Mouse (Mus musculus) MEL (cell line): Measurements from ENCODE around the gene Tmem80. TPM values are rescaled to one million over a fixed set of nuclear protein-coding genes. Genes with fewer than 3 reads are reported as not detected.

Source experiments
- DNase-seq: peaks from one replicate; pipeline ENCODE4 v3.0.0; 2011; ENCODE audit warnings: low read depth, low spot score
- H3K27ac ChIP-seq: 2 replicates; pipeline ENCODE4 v1.5.1; 2012; ENCODE audit warnings: low read depth, mild to moderate bottlenecking, control low read depth, low read length, moderate library complexity; ENCODE audit not compliant: control insufficient read depth
- H3K27me3 ChIP-seq, 2 experiments: fragments of 150-350 bp in 1 of 2; sonication (generic) in 1 of 2; 2 replicates each; pipeline ENCODE4 v1.6.1; 2012; ENCODE audit warnings: low read length in 2 of 2, mild to moderate bottlenecking in 2 of 2, improper control_type of control experiment in 1 of 2, moderate library complexity in 1 of 2; ENCODE audit not compliant: insufficient read depth in 2 of 2, control insufficient read depth in 1 of 2
- H3K36me3 ChIP-seq, 2 experiments: 2 replicates each; pipeline ENCODE4 v1.6.1; 2012 to 2014; ENCODE audit warnings: low read length in 2 of 2, improper control_type of control experiment in 1 of 2, inconsistent platforms in 1 of 2, mild to moderate bottlenecking in 1 of 2; ENCODE audit not compliant: insufficient read depth in 2 of 2, control insufficient read depth in 1 of 2
- H3K4me1 ChIP-seq, 2 experiments: fragments of 150-350 bp in 1 of 2; sonication (generic) in 1 of 2; 2 replicates each; pipeline ENCODE4 v1.6.1; 2012; ENCODE audit warnings: low read length in 2 of 2, improper control_type of control experiment in 1 of 2, mild to moderate bottlenecking in 1 of 2; ENCODE audit not compliant: insufficient read depth in 2 of 2, control insufficient read depth in 1 of 2
- H3K4me3 ChIP-seq, 2 experiments: fragments of 150-350 bp in 1 of 2; sonication (generic) in 1 of 2; 2 replicates each; pipeline ENCODE4 v1.5.1; 2012; ENCODE audit warnings: low read depth in 2 of 2, low read length in 2 of 2, mild to moderate bottlenecking in 2 of 2, moderate library complexity in 2 of 2, control low read depth in 1 of 2, improper control_type of control experiment in 1 of 2; ENCODE audit not compliant: control insufficient read depth in 1 of 2, insufficient read depth in 1 of 2
- H3K79me2 ChIP-seq: 2 replicates; pipeline ENCODE4 v1.6.1; 2012; ENCODE audit warnings: mild to moderate bottlenecking, low read length, moderate library complexity; ENCODE audit not compliant: control insufficient read depth, poor library complexity, insufficient read depth
- H3K9ac ChIP-seq: 2 replicates; pipeline ENCODE4 v1.6.1; 2012; ENCODE audit warnings: low read depth, mild to moderate bottlenecking, control low read depth, low read length, moderate library complexity; ENCODE audit not compliant: control insufficient read depth, poor library complexity, severe bottlenecking
- H3K9me3 ChIP-seq: fragments of 150-350 bp; sonication (generic); replicated peaks from 2 replicates; pipeline ENCODE4 v1.6.1; 2012; ENCODE audit warnings: mild to moderate bottlenecking, low read length, improper control_type of control experiment, moderate library complexity; ENCODE audit not compliant: insufficient read depth
- BHLHE40 ChIP-seq: IDR thresholded peaks from 2 replicates; pipeline ENCODE4 v1.6.1; 2012; ENCODE audit warnings: low read depth, mild to moderate bottlenecking, inconsistent platforms, low read length, improper control_type of control experiment, borderline replicate concordance
- CHD1 ChIP-seq: IDR thresholded peaks from 2 replicates; pipeline ENCODE4 v1.6.1; 2012; ENCODE audit warnings: low read depth, mild to moderate bottlenecking, inconsistent platforms, low read length, improper control_type of control experiment
- CHD2 ChIP-seq: IDR thresholded peaks from 2 replicates; pipeline ENCODE4 v1.6.1; 2011; ENCODE audit warnings: low read length, improper control_type of control experiment
- E2F4 ChIP-seq: IDR thresholded peaks from 2 replicates; pipeline ENCODE4 v1.6.1; 2011; ENCODE audit warnings: low read depth, low read length, improper control_type of control experiment, borderline replicate concordance
- EP300 ChIP-seq, 2 experiments: IDR thresholded peaks; 2 replicates each; pipeline ENCODE4 v1.6.1; 2011; ENCODE audit warnings: improper control_type of control experiment in 2 of 2, low read length in 2 of 2, low read depth in 1 of 2, mild to moderate bottlenecking in 1 of 2
- GABPA ChIP-seq: IDR thresholded peaks from 2 replicates; pipeline ENCODE4 v1.6.1; 2012; ENCODE audit warnings: low read depth, mild to moderate bottlenecking, inconsistent platforms, low read length, improper control_type of control experiment, moderate library complexity
- GATA1 ChIP-seq: IDR thresholded peaks from 2 replicates; pipeline ENCODE4 v1.6.1; 2011; ENCODE audit warnings: low read depth, low read length, improper control_type of control experiment
- HCFC1 ChIP-seq: IDR thresholded peaks from 2 replicates; pipeline ENCODE4 v1.6.1; 2012; ENCODE audit warnings: low read depth, mild to moderate bottlenecking, inconsistent platforms, low read length, improper control_type of control experiment, moderate library complexity
- KAT2A ChIP-seq: conservative IDR thresholded peaks from 2 replicates; pipeline ENCODE4 v1.6.1; 2012; ENCODE audit warnings: low read depth, low read length, improper control_type of control experiment, inconsistent platforms
- MAZ ChIP-seq: IDR thresholded peaks from 2 replicates; pipeline ENCODE4 v1.6.1; 2012; ENCODE audit warnings: low read depth, mild to moderate bottlenecking, inconsistent platforms, low read length, improper control_type of control experiment
- MYB ChIP-seq: IDR thresholded peaks from 2 replicates; pipeline ENCODE4 v1.6.1; 2011; ENCODE audit warnings: mild to moderate bottlenecking, low read depth, low read length, improper control_type of control experiment
- NELFE ChIP-seq: IDR thresholded peaks from 2 replicates; pipeline ENCODE4 v1.6.1; 2011; ENCODE audit warnings: low read depth, low read length, improper control_type of control experiment
- NRF1 ChIP-seq: IDR thresholded peaks from 2 replicates; pipeline ENCODE4 v1.6.1; 2014; ENCODE audit warnings: low read depth, mild to moderate bottlenecking, inconsistent platforms, low read length, improper control_type of control experiment, moderate library complexity; ENCODE audit not compliant: poor library complexity, insufficient read depth, severe bottlenecking
- POLR2A ChIP-seq, 2 experiments: IDR thresholded peaks; 2 replicates each; pipeline ENCODE4 v1.6.1; 2011 to 2012; ENCODE audit warnings: low read length in 2 of 2, mild to moderate bottlenecking in 2 of 2, control low read depth in 1 of 2, improper control_type of control experiment in 1 of 2, low read depth in 1 of 2, moderate library complexity in 1 of 2; ENCODE audit not compliant: control insufficient read depth in 1 of 2, insufficient read depth in 1 of 2, poor library complexity in 1 of 2
- RAD21 ChIP-seq: IDR thresholded peaks from 2 replicates; pipeline ENCODE4 v1.6.1; 2011; ENCODE audit warnings: mild to moderate bottlenecking, low read depth, low read length, improper control_type of control experiment
- RCOR1 ChIP-seq: IDR thresholded peaks from 2 replicates; pipeline ENCODE4 v1.6.1; 2012; ENCODE audit warnings: low read depth, mild to moderate bottlenecking, inconsistent platforms, low read length, improper control_type of control experiment
- TBP ChIP-seq: IDR thresholded peaks from 2 replicates; pipeline ENCODE4 v1.8.0; 2011; ENCODE audit warnings: low read depth, low read length, improper control_type of control experiment
- TCF12 ChIP-seq: IDR thresholded peaks from 2 replicates; pipeline ENCODE4 v1.6.1; 2014; ENCODE audit warnings: low read depth, mild to moderate bottlenecking, inconsistent platforms, low read length, improper control_type of control experiment, moderate library complexity
- ZKSCAN1 ChIP-seq: IDR thresholded peaks from 2 replicates; pipeline ENCODE4 v1.6.1; 2012; ENCODE audit warnings: low read depth, mild to moderate bottlenecking, inconsistent platforms, low read length, improper control_type of control experiment, moderate library complexity
- polyA plus RNA-seq, 2 experiments: library from polyadenylated mRNA; stranded (reverse) in 1 of 2; unstranded in 1 of 2; fragments of >175 nt in 1 of 2; fragments of >200 nt in 1 of 2; gene quantifications; 2 replicates each; pipeline versions ENCODE4 v1.2.1 to v1.2.4; 2012; ENCODE audit warnings: low replicate concordance in 2 of 2, low read depth in 1 of 2; ENCODE audit not compliant: insufficient read length in 2 of 2, insufficient read depth in 1 of 2, missing spikeins in 1 of 2
- total RNA-seq: library from RNA; depleted of rRNA; stranded (reverse); fragments of 300-350 nt; gene quantifications from 2 replicates; pipeline ENCODE4 v1.2.3, GENCODE M21; 2012

Tmem80 gene
- total and polyA plus RNA-seq, 3 experiments, result 12.3 to 27.7 TPM; not detected in 1

DNA sequence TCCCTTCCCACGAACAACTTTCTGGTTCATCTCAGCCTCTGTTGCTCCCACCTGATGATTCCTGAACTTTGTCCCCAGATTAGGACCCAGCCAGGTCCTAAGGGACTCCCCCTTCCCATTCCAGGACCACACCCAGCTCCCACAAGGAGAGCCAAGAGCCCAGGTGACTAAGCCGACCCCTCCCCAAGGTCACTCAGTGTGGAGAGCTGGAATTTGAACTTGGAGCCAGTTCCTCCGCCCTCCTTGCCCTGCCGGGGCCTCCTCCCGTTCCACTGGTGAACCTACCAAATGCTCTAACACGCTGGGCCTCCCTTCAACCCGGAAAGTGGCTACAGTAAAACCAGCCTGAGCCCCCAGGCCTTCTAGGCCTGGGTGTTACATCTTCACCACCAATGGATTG is 12.5 kb downstream of the Tmem80 start:
- no peak overlapping the region for H3K9ac ChIP-seq
- no peaks in the 10 kb centered on the region for H3K79me2 ChIP-seq
- DNase-seq, result no peak
- H3K9me3 ChIP-seq, result no peaks in the 10 kb centered on the region
- peaks cover 0 to 4% of the 10 kb centered on the region in 2 experiments; a peak in 3 of 4 replicates for H3K27me3 ChIP-seq
- TF ChIP-seq ZKSCAN1 (no peak), NRF1 (no peak), CHD1 (no peak), NELFE (no peak), POLR2A (IDR thresholded peaks at IDR 0.05; ENCODE audit: control insufficient read depth in 1 of 2, insufficient read depth in 1 of 2, low read depth in 1 of 2, low read length in 2 of 2, poor library complexity in 1 of 2) (no peak), GABPA (no peak), CHD2 (no peak), MAZ (no peak), GATA1 (no peak), TBP (no peak), TCF12 (no peak), E2F4 (no peak), RCOR1 (no peak)
- no peak overlapping the region for H3K4me3 ChIP-seq
- H3K36me3 ChIP-seq, result no peaks in the 10 kb centered on the region
- H3K4me1 ChIP-seq, result no peaks in the 10 kb centered on the region
- H3K27ac ChIP-seq, result no peak overlapping the region

DNA sequence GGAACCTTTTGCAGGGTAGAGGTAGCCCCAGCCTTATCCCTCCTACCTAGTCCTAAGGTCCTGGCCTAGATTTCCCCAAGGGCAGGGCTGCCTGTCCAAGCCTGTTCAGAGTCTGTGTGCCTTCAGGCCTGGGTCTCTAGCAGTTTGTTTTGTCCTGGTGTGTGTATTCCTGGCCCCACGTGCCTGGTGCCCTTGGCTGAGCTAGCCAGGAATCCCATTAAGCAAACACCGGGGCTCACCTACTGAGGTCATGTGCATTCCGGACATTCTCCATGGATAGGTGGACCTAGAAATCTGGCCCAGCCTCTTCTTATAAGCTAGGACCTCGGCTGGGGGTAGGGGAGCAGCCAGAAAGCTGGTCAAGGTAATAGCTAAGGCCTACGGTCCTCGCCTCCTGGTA is 12.9 kb downstream of the Tmem80 start:
- no peak overlapping the region for H3K27ac ChIP-seq
- no peak overlapping the region for H3K4me3 ChIP-seq
- TF ChIP-seq ZKSCAN1 (no peak), BHLHE40 (no peak), EP300 (IDR thresholded peaks at IDR 0.05; ENCODE audit: low read depth in 1 of 2, low read length in 2 of 2) (no peak), RAD21 (no peak), MYB (no peak), POLR2A (IDR thresholded peaks at IDR 0.05; ENCODE audit: control insufficient read depth in 1 of 2, insufficient read depth in 1 of 2, low read depth in 1 of 2, low read length in 2 of 2, poor library complexity in 1 of 2) (no peak), HCFC1 (no peak), KAT2A (no peak), RCOR1 (no peak)
- peaks cover 0 to 4% of the 10 kb centered on the region in 2 experiments; a peak in 3 of 4 replicates for H3K27me3 ChIP-seq
- no peaks in the 10 kb centered on the region for H3K4me1 ChIP-seq
- no peaks in the 10 kb centered on the region for H3K36me3 ChIP-seq
- no peak for DNase-seq
- no peak overlapping the region for H3K9ac ChIP-seq
- no peaks in the 10 kb centered on the region for H3K79me2 ChIP-seq
- H3K9me3 ChIP-seq, result no peaks in the 10 kb centered on the region
